In the genomic region with DNA sequence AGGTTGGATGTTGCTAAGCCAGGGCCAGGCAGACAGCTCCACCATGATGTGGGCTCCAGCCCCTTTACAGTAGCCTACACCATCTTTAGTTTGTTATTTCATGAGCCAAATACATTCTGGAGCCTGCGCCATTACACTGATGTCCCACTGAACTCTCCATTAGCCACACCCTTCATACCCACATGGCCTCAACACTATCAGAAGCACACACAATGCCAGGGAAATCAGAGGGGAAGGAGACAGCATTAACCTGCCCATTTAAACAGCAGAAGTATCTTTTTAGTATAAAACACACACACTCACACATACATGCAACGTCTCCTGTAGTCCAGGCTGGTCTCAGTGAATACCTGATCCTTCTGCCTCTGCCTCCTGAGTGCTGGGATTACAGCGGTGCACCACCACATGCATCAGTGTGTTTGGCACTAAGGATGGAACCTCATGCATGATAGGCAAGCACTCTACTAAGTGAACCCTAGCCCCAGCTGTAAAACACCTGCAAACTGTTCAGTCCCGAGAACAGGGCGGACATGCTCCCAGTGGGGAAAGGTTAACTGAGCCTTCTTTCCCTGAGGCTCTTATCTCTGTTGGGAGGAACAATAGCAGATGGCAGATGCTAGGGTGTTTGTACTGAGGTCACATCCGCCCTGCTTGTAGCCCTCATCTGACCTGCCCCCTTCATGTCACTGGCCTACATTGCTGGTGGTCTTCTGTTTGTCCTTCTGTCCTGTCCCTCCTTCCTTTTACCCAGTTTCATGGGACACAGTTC, we compare ENCODE assay signal across 16 mouse cellular contexts. TPM values are rescaled to one million over a fixed set of nuclear protein-coding genes. Genes with fewer than 3 reads are reported as not detected.
DNase-seq lines count a peak whose midpoint lies in the region; ATAC-seq and TF ChIP-seq lines count a peak whose summit lies in the region.
"Had no signal": no experiment of that assay in that cellular context is flagged by ENCODE, and none has a peak within 500 bp of the region (broad histone marks: within the 10 kb centered on the region; RNA-seq: fewer than 3 reads in every experiment).

No protein-coding gene starts in this region.

- H3K36me3 ChIP-seq in intestine, postnatal 0 days (ENCODE audit: control insufficient read depth, insufficient read depth): no peaks in the 10 kb centered on the region
- H3K36me3 ChIP-seq: embryonic facial prominence, embryonic 12.5 days; hindbrain, embryonic 13.5 days had no signal

- no peak overlapping the region; the same call in 1 of the 2 replicates for H3K27ac ChIP-seq in intestine, postnatal 0 days (ENCODE audit: low read depth, low read length)
- H3K27ac ChIP-seq: embryonic facial prominence, embryonic 12.5 days; hindbrain, embryonic 13.5 days had no signal

- H3K9ac ChIP-seq in intestine, postnatal 0 days (ENCODE audit: low read depth, low read length): no peak overlapping the region
- H3K9ac ChIP-seq: embryonic facial prominence, embryonic 12.5 days; hindbrain, embryonic 13.5 days; lung, embryonic 14.5 days had no signal

- TF ChIP-seq CTCF in intestine, postnatal 0 days (IDR thresholded peaks at IDR 0.05; ENCODE audit: low read depth): peak; percentile 14; the same call in 1 of the 2 replicates

- peaks cover 8% of the 10 kb centered on the region; the same call in 1 of the 2 replicates for H3K4me1 ChIP-seq in intestine, postnatal 0 days (replicated peaks; ENCODE audit: control insufficient read depth, insufficient read depth, low read length)
- H3K4me1 ChIP-seq: embryonic facial prominence, embryonic 12.5 days; hindbrain, embryonic 13.5 days had no signal

- intact Hi-C loops in gastrocnemius, postnatal 14 days (cut with DNase I; ENCODE audit: low total_unique reads): no loop called here

- ATAC-seq in intestine, postnatal 0 days: peak; percentile 46

- peak; percentile 2 for DNase-seq in gastrocnemius, postnatal 25 days
- no peak for DNase-seq in gastrocnemius, adult 8-10 months (ENCODE audit: low spot score in 2 of 2)
- peak; percentile 3 for DNase-seq in kidney, postnatal 10 days
- DNase-seq in kidney, postnatal 14 days: no peak
- peak; percentile 34 to 61 for DNase-seq in thymus, postnatal 36 days
- no peak for DNase-seq in gastrocnemius, postnatal 14 days
- no peak for DNase-seq in lung, postnatal 4 days
- DNase-seq: cerebellum, adult 18-20 months; kidney, adult 2 months; lung, embryonic 14.5 days; midbrain, embryonic 14.5 days; right cerebral cortex, adult 18-20 months; spleen, adult 18-20 months had no signal

- no peak overlapping the region for H3K4me3 ChIP-seq in intestine, postnatal 0 days (ENCODE audit: low read depth, low read length)
- H3K4me3 ChIP-seq: embryonic facial prominence, embryonic 12.5 days; hindbrain, embryonic 13.5 days had no signal

- WGBS in intestine, postnatal 0 days: 49% methylated on average over 6 of the region's 6 CpGs

- no peaks in the 10 kb centered on the region for H3K9me3 ChIP-seq in intestine, postnatal 0 days (ENCODE audit: control insufficient read depth)
- H3K9me3 ChIP-seq: embryonic facial prominence, embryonic 12.5 days; hindbrain, embryonic 13.5 days had no signal

- no peaks in the 10 kb centered on the region for H3K27me3 ChIP-seq in intestine, postnatal 0 days (replicated peaks; ENCODE audit: control insufficient read depth, insufficient read depth, low read length)
- H3K27me3 ChIP-seq: embryonic facial prominence, embryonic 12.5 days; hindbrain, embryonic 13.5 days had no signal

- no peak overlapping the region for H3K4me2 ChIP-seq in intestine, postnatal 0 days (replicated peaks; ENCODE audit: low read depth)
- H3K4me2 ChIP-seq: embryonic facial prominence, embryonic 12.5 days; hindbrain, embryonic 13.5 days; lung, embryonic 14.5 days had no signal

RNA-seq across cellular contexts. Expression of gene Lgals9, which starts 23.4 kb away (rescaled TPM):
- 1 to 10 TPM; 9.7 to 9.8 TPM for total RNA-seq in gastrocnemius, postnatal 25 days (2021)
- total RNA-seq in gastrocnemius, adult 8-10 months (2022): 1 to 10 TPM; 3.2 to 6.8 (median 5.2) TPM
- 526 and 586 TPM in 2 replicates for polyA plus RNA-seq in intestine, postnatal 0 days (2015; fragmentation: Nextera tagmentation; extraction: Ambion mirVana)
- 10 to 100 TPM; 18.7 to 19.8 TPM for total RNA-seq in gastrocnemius, postnatal 14 days (2021)

Comparison
In these comparisons a context has a peak if more than half of its experiments do, and no peak if none do; other contexts are left out.
1. DNase-seq: peak in gastrocnemius, postnatal 25 days (single experiment), kidney, postnatal 10 days (single experiment) and thymus, postnatal 36 days (2 of 2); none in gastrocnemius, adult 8-10 months (0 of 2), kidney, postnatal 14 days (single experiment), gastrocnemius, postnatal 14 days (single experiment) and lung, postnatal 4 days (0 of 2).